Mouse (Mus musculus): ENCODE results near the gene Mbd5.

DNA sequence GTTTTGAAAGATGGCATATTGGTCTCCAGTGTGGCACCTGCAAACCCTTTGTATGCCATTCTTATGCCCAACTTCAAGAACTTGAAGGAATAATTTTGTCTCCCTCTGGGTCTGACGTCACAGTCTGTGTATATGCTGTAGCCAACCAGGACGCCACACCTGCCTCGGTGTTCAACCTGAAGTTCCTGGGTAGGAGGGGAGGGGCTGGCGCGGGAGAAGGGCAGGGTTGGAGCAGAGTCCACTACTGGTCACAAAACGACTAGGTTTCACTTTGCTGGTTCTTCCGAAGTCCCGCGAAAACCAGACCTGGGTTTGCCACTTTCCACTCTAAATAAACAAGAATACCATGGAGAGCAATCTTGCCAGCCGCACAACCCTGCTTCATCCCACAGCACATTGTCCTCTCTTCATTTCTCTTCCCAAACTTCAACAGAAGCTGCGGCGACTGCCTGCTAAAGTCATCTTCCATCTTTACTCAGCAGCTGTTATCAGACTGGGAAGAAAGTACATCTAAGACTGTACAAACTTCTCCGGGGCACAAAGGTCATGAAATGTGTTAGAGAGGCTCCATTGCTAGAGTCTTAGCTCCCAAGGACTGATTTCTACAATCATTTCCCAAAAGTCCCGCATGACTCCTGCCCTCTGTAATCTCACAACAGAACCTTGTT lies 417.7 kb downstream of the Mbd5 start:
- TF ChIP-seq CTCF (IDR thresholded peaks at IDR 0.05; ENCODE audit: control insufficient read depth, insufficient read depth, insufficient replicate concordance, low read depth, low read length) (no peak), POLR2A (IDR thresholded peaks at IDR 0.05; ENCODE audit: control insufficient read depth, low read depth, low read length) (no peak)

Data from testis, adult 2 months (tissue).